Mouse (Mus musculus) mouse embryonic stem cell (cell line): Measurements from ENCODE around the gene Ckap2.
"Not testable (repeated sequence)": the region's sequence is repeated elsewhere in the genome, so short reads cannot be mapped to it uniquely, and the experiment has no call there.

Source experiments
- in situ Hi-C, 2 experiments: fragments of 300-500 bp; cut with MboI; formaldehyde crosslinking; loops; 1 replicate in 1 of 2; 3 replicates in 1 of 2; pipeline ENCODE4 v1.14.3; 2019 to 2020; ENCODE audit warnings: low sequenced_read_pairs in 2 of 2, low pct_unique_long_range_greater_than_20kb in 1 of 2, mixed read lengths in 1 of 2; ENCODE audit not compliant: unreplicated experiment in 1 of 2

Gene Ckap2

GRCm38 (mm10) chr8:22162206-22162605 is 23.4 kb downstream of the Ckap2 start:
- in situ Hi-C loops, result no loop called here

GRCm38 (mm10) chr8:22150345-22150663 is 35.3 kb downstream of the Ckap2 start:
- in situ Hi-C loops, result no loop called here

DNA sequence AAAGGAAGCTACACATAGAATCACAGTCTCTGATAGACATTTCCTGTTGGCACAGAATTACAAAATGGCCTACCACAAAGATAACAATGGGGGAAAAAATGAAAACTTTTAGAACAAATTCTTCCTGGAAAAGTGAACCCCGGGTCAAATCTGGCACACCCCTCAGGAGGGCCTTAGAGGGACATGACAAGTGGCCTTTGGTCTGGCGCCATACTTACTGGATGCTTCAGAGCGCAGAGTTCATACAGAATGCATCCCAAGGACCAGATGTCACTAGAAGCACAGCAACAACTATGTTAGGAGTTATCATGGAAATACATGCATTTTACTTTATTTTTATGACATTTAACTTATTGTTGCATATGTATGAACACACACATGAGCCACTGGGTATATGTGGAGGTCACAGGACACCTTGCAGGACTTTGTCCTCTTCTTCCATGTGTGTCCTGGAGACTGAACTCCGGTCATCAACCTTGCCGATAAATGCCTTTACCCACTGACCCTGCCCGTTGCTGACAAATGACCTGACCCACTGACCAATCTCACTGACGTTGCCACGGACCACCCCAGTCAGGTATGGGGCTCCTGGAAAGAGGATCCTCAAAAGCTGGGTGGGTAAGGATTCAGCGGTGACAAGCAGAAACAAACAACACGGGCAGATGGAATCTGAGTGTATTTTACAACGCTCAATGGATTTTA is 35.8 kb downstream of the Ckap2 start:
- in situ Hi-C loops, result no loop called here

GRCm38 (mm10) chr8:22148367-22148740 is 37.3 kb downstream of the Ckap2 start:
- in situ Hi-C loops, result no loop called here

GRCm38 (mm10) chr8:22147706-22148366 is 37.8 kb downstream of the Ckap2 start:
- in situ Hi-C loops, result no loop called here

- in situ Hi-C loops, result no loop called here
These were observed 39.8 kb downstream of the Ckap2 start for GRCm38 (mm10) chr8:22145831-22146230.

DNA sequence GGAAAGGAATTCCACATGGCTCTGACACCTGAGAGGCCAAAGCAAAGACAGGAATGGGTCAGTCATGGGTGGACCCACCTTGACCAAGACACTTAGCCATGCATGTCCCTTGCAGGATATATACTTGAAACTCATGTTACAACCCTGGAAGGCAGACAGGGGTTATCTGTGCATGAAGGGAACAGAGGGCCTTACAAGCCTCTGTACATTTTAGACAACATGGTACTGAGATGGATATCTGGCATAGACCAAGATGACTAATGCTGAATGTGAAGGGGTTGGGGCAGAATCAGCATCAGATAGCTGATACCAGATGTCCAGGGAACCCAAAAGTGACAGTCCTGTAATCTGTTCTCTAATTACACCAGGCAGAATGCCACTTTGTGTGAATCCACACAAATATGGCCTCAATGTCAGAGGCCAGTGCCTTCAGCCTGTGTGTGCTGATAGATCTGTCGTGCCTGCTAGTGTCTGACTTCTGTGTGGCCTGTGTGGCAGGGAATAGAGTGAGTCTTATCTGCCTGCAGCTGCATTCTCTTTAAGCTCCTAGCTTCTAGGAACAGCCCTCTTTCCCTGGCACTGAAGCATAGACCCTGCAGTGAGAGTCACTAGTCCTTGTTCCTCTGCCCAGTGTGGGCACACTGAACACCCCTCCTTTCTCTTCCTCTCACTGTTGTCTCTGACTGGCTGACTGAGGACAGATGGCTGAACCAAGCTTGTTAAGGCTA is 41.7 kb downstream of the Ckap2 start:
- in situ Hi-C loops, result no loop called here

DNA sequence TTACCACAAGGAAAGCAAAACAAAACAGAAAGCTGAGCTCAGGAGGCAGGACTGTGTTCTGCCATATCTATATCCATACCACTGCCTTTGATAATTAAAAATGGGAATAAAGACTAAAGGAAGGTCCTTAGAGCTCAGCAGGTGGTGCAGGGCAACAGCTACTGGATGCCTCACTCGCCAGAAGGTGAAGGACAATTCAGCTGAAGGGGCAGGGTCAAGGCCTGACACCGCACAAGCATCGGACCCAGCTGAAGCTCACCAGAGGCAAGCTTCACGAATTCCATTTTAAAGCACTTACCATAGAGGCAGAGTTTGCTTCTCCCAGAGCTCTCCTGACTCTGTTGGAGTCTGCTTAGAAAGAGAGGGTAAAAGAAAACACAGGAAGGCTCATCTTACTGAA is 43.0 kb downstream of the Ckap2 start:
- in situ Hi-C loops, result no loop called here

GRCm38 (mm10) chr8:22141836-22142385 is 43.7 kb downstream of the Ckap2 start:
- in situ Hi-C loops, result no loop called here

DNA sequence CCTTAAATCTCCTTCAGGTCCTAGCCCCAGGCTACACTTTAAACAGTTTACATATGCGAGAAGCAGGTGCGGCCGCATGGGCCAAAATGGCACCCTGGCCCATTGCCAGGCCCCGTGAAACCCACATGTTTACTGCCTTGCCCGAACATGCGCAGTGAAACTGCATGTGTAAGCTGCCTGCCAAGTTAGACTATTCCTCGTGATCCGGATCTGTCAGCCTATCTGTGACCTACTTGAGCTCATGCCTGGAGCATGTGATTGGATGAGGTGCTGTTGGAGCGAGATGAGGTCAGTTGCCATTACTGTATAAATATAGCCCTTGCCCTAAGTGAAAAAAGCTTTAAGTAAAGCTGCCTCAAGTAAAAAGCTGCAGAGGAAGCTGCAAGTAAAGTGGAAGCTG is 49.2 kb downstream of the Ckap2 start:
- in situ Hi-C loops, result not testable (repeated sequence)

DNA sequence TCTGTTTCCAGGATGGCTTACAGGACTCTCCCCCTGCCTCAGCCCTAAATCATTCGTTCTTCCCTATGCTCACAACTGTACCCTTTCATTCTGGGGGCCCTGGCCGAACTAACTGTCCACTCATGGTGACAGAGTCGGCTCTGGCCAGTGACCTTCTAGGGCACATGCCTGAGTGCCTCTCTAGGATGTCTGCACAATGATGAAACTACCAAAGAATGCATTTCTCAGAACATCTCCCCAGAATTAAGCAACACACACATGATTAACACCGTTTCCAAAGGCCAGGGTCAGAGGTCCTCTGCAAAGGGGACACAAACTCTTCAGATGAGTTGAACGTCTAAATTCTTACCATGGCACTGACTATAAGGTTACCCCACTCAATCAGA is 50.9 kb downstream of the Ckap2 start:
- in situ Hi-C loops, result no loop called here

DNA sequence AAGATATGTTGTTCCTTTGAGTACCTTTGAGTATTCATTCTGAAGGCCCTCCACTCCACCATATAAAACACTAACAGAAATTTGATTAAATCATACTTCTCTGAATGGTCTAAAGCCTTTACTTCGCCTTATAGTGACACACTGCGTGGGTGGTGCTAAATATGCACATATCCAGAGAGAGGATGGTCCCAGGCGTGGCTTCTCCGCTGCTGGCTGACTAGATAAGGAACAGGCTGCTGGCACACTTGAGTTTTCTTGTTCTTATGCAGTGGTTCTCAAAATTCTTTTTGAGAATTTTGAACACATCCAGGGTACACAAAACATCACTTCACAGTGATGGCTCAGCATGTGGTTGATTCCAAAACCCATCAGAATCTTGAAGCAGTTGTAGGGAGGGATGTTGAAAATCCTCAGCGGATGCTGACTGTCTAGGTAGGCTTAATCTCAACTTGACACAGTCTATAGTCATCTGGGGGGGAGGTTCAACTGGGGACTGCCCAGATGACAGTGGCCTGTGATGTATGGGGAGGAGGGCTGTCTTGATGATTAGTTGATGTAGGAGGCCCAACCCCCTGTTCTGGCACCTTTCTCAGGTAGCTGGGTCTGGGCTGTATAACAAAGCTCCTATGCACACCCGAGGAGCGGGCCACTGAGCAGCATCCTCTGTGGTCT is 51.4 kb downstream of the Ckap2 start:
- in situ Hi-C loops, result no loop called here

- in situ Hi-C loops, result no loop called here
These were observed 53.6 kb downstream of the Ckap2 start for GRCm38 (mm10) chr8:22132062-22132461.

DNA sequence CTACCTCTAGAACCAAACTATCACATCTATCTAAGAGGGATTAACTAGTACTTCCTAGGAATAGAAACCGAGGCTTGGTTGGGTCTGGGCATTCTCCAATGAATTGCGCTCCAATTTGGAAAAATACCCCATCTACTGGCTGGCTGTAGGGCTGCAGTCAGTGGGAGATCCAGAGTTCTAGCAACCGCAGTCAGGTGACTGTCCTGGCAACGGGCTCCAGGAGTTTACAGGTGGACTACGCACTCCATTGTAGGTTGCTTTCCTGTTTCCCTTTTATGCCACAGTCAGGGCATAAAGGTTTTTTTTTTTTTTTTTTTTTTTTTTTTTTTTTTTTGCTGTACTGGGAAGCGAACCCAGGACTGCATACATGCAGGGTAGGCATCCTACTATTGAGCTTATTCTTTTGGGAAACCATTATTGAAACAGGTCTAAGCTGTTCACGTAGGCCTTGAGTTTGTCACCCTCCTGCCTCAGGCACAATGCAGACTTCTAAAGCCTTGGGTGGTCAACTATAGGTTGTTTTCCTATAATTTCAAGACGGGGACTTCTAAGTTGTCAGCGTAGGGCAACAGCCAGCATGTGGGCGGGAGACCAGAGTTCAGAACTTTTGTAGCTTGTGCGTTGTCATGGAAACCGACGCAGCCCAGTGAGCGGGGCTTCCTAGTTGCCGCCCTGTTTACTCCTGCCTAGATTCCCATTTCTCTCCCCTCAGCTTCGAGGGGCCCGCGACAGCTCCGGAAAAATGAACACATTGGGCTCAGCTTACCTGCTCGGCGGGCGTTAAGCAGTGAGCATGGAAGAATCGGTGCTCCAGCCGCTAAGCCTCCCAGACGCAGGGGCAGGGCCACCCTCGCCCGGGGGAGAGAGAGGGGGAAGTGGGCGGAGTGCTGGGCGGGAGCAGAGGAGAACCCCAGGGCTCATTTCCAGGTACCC is 61.1 kb downstream of the Ckap2 start, which contains the start of gene Nek5:
Gene Nek5 (minus strand): TSS at position 834 of the 933 bp plus-strand sequence.
- in situ Hi-C loops, result loop anchor here in 1 of 2 experiments (5.0 kb wide), 1 partner anchor 47 kb away; no protein-coding TSS in a partner anchor
